Mouse (Mus musculus): ENCODE results near the gene C130060K24Rik. TPM values are rescaled to one million over a fixed set of nuclear protein-coding genes. Genes with fewer than 3 reads are reported as not detected.

Gene C130060K24Rik
- 0.28 and 0.50 TPM in 2 replicates for polyA plus RNA-seq (2015; fragmentation: Nextera tagmentation; extraction: Ambion mirVana)

- Histone ChIP-seq H3K4me3 (ENCODE audit: low read length) (peak within 1 kb of the TSS; percentile 54), H3K4me1 (replicated peaks; ENCODE audit: control insufficient read depth, insufficient read depth, low read length) (0 out of 2 replicates have a peak, but pooled peaks cover 3% of the 10 kb centered on the region), H3K4me2 (ENCODE audit: low read depth, low read length) (peak within 1 kb of the TSS; percentile 94), H3K27ac (ENCODE audit: low read length) (no peak within 1 kb of the TSS), H3K9me3 (ENCODE audit: control insufficient read depth, low read length) (no peaks in the 10 kb centered on the region), H3K9ac (ENCODE audit: low read length) (peak within 1 kb of the TSS; percentile 49), H3K27me3 (ENCODE audit: control insufficient read depth, insufficient read depth, low read depth, low read length) (peaks cover 6% of the 10 kb centered on the region), H3K36me3 (ENCODE audit: control insufficient read depth, insufficient read depth, low read length) (no peaks in the 10 kb centered on the region)
- ATAC-seq (ENCODE audit: low read depth) = peak; percentile 60
- 1% methylated on average over 64 of the region's 64 CpGs for WGBS
These were observed at the start of gene C130060K24Rik for GRCm38 (mm10) chr6:65380918-65381772. Gene C130060K24Rik (plus strand): TSS chr6:65381105.

GRCm38 (mm10) chr6:65334246-65334645, 46.7 kb upstream of the C130060K24Rik start:
- Histone ChIP-seq H3K9ac (ENCODE audit: low read length) (no peak overlapping the region), H3K27ac (ENCODE audit: low read length) (no peak overlapping the region), H3K36me3 (ENCODE audit: control insufficient read depth, insufficient read depth, low read length) (no peaks in the 10 kb centered on the region), H3K4me1 (replicated peaks; ENCODE audit: control insufficient read depth, insufficient read depth, low read length) (no peaks in the 10 kb centered on the region), H3K27me3 (ENCODE audit: control insufficient read depth, insufficient read depth, low read depth, low read length) (no peaks in the 10 kb centered on the region), H3K4me3 (ENCODE audit: low read length) (no peak overlapping the region), H3K9me3 (ENCODE audit: control insufficient read depth, low read length) (no peaks in the 10 kb centered on the region), H3K4me2 (ENCODE audit: low read depth, low read length) (no peak overlapping the region)
- WGBS = 92% methylated on average over 1 of the region's 1 CpGs
- ATAC-seq (ENCODE audit: low read depth) = no peak

- H3K27me3 ChIP-seq (ENCODE audit: control insufficient read depth, insufficient read depth, low read depth, low read length) = no peaks in the 10 kb centered on the region
- no peaks in the 10 kb centered on the region for H3K9me3 ChIP-seq (ENCODE audit: control insufficient read depth, low read length)
- no peaks in the 10 kb centered on the region for H3K4me1 ChIP-seq (replicated peaks; ENCODE audit: control insufficient read depth, insufficient read depth, low read length)
- no peak overlapping the region for H3K4me2 ChIP-seq (ENCODE audit: low read depth, low read length)
- no peaks in the 10 kb centered on the region for H3K36me3 ChIP-seq (ENCODE audit: control insufficient read depth, insufficient read depth, low read length)
- no peak overlapping the region for H3K4me3 ChIP-seq (ENCODE audit: low read length)
- H3K27ac ChIP-seq (ENCODE audit: low read length) = no peak overlapping the region
- no peak for ATAC-seq (ENCODE audit: low read depth)
- H3K9ac ChIP-seq (ENCODE audit: low read length) = no peak overlapping the region
These were observed 41.5 kb upstream of the C130060K24Rik start for GRCm38 (mm10) chr6:65339391-65339790.

- H3K27ac ChIP-seq (ENCODE audit: low read length) = no peak overlapping the region
- no peak for ATAC-seq (ENCODE audit: low read depth)
- no peak overlapping the region for H3K4me2 ChIP-seq (ENCODE audit: low read depth, low read length)
- H3K4me3 ChIP-seq (ENCODE audit: low read length) = no peak overlapping the region
- WGBS = 78% methylated on average over 4 of the region's 4 CpGs
- no peaks in the 10 kb centered on the region for H3K4me1 ChIP-seq (replicated peaks; ENCODE audit: control insufficient read depth, insufficient read depth, low read length)
- H3K27me3 ChIP-seq (ENCODE audit: control insufficient read depth, insufficient read depth, low read depth, low read length) = no peaks in the 10 kb centered on the region
- H3K36me3 ChIP-seq (ENCODE audit: control insufficient read depth, insufficient read depth, low read length) = no peaks in the 10 kb centered on the region
- H3K9me3 ChIP-seq (ENCODE audit: control insufficient read depth, low read length) = no peaks in the 10 kb centered on the region
- no peak overlapping the region for H3K9ac ChIP-seq (ENCODE audit: low read length)
These were observed 39.5 kb upstream of the C130060K24Rik start for GRCm38 (mm10) chr6:65341360-65341759.

GRCm38 (mm10) chr6:65347736-65348135, 33.2 kb upstream of the C130060K24Rik start:
- Histone ChIP-seq H3K36me3 (ENCODE audit: control insufficient read depth, insufficient read depth, low read length) (no peaks in the 10 kb centered on the region), H3K27me3 (ENCODE audit: control insufficient read depth, insufficient read depth, low read depth, low read length) (no peaks in the 10 kb centered on the region), H3K9me3 (ENCODE audit: control insufficient read depth, low read length) (no peaks in the 10 kb centered on the region), H3K4me1 (replicated peaks; ENCODE audit: control insufficient read depth, insufficient read depth, low read length) (no peaks in the 10 kb centered on the region), H3K4me2 (ENCODE audit: low read depth, low read length) (no peak overlapping the region), H3K4me3 (ENCODE audit: low read length) (no peak overlapping the region), H3K9ac (ENCODE audit: low read length) (no peak overlapping the region), H3K27ac (ENCODE audit: low read length) (no peak overlapping the region)
- 53% methylated on average over 8 of the region's 8 CpGs for WGBS
- no peak for ATAC-seq (ENCODE audit: low read depth)

- Histone ChIP-seq H3K36me3 (ENCODE audit: control insufficient read depth, insufficient read depth, low read length) (no peaks in the 10 kb centered on the region), H3K9me3 (ENCODE audit: control insufficient read depth, low read length) (no peaks in the 10 kb centered on the region), H3K4me3 (ENCODE audit: low read length) (no peak overlapping the region), H3K9ac (ENCODE audit: low read length) (no peak overlapping the region), H3K4me2 (ENCODE audit: low read depth, low read length) (no peak overlapping the region), H3K27me3 (ENCODE audit: control insufficient read depth, insufficient read depth, low read depth, low read length) (no peaks in the 10 kb centered on the region), H3K27ac (ENCODE audit: low read length) (no peak overlapping the region), H3K4me1 (replicated peaks; ENCODE audit: control insufficient read depth, insufficient read depth, low read length) (no peaks in the 10 kb centered on the region)
- 13% methylated on average over 5 of the region's 5 CpGs for WGBS
- ATAC-seq (ENCODE audit: low read depth) = no peak
These were observed 32.6 kb upstream of the C130060K24Rik start for GRCm38 (mm10) chr6:65348255-65348654.

GRCm38 (mm10) chr6:65351622-65352021, 29.3 kb upstream of the C130060K24Rik start:
- Histone ChIP-seq H3K4me3 (ENCODE audit: low read length) (no peak overlapping the region), H3K27me3 (ENCODE audit: control insufficient read depth, insufficient read depth, low read depth, low read length) (no peaks in the 10 kb centered on the region), H3K4me2 (ENCODE audit: low read depth, low read length) (no peak overlapping the region), H3K4me1 (replicated peaks; ENCODE audit: control insufficient read depth, insufficient read depth, low read length) (no peaks in the 10 kb centered on the region), H3K9ac (ENCODE audit: low read length) (no peak overlapping the region), H3K27ac (ENCODE audit: low read length) (no peak overlapping the region), H3K9me3 (ENCODE audit: control insufficient read depth, low read length) (no peaks in the 10 kb centered on the region), H3K36me3 (ENCODE audit: control insufficient read depth, insufficient read depth, low read length) (no peaks in the 10 kb centered on the region)
- WGBS = 73% methylated on average over 4 of the region's 4 CpGs
- ATAC-seq (ENCODE audit: low read depth) = no peak

GRCm38 (mm10) chr6:65375918-65376317, 5.0 kb upstream of the C130060K24Rik start:
- no peak overlapping the region for H3K4me3 ChIP-seq (ENCODE audit: low read length)
- no peaks in the 10 kb centered on the region; the same call in 1 of the 2 replicates for H3K27me3 ChIP-seq (ENCODE audit: control insufficient read depth, insufficient read depth, low read depth, low read length)
- no peaks in the 10 kb centered on the region for H3K9me3 ChIP-seq (ENCODE audit: control insufficient read depth, low read length)
- no peak overlapping the region for H3K27ac ChIP-seq (ENCODE audit: low read length)
- no peaks in the 10 kb centered on the region for H3K36me3 ChIP-seq (ENCODE audit: control insufficient read depth, insufficient read depth, low read length)
- no peaks in the 10 kb centered on the region for H3K4me1 ChIP-seq (replicated peaks; ENCODE audit: control insufficient read depth, insufficient read depth, low read length)
- WGBS = 41% methylated on average over 2 of the region's 2 CpGs
- ATAC-seq (ENCODE audit: low read depth) = no peak
- H3K9ac ChIP-seq (ENCODE audit: low read length) = no peak overlapping the region
- no peak overlapping the region for H3K4me2 ChIP-seq (ENCODE audit: low read depth, low read length)

- Histone ChIP-seq H3K27me3 (ENCODE audit: control insufficient read depth, insufficient read depth, low read depth, low read length) (no peaks in the 10 kb centered on the region), H3K4me1 (replicated peaks; ENCODE audit: control insufficient read depth, insufficient read depth, low read length) (no peaks in the 10 kb centered on the region), H3K4me3 (ENCODE audit: low read length) (no peak overlapping the region), H3K9ac (ENCODE audit: low read length) (no peak overlapping the region), H3K4me2 (ENCODE audit: low read depth, low read length) (no peak overlapping the region), H3K36me3 (ENCODE audit: control insufficient read depth, insufficient read depth, low read length) (no peaks in the 10 kb centered on the region), H3K27ac (ENCODE audit: low read length) (no peak overlapping the region), H3K9me3 (ENCODE audit: control insufficient read depth, low read length) (no peaks in the 10 kb centered on the region)
- WGBS = 58% methylated on average over 1 of the region's 1 CpGs
- no peak for ATAC-seq (ENCODE audit: low read depth)
These were observed 41.0 kb downstream of the C130060K24Rik start for GRCm38 (mm10) chr6:65421888-65422287.
